Mouse (Mus musculus): Measurements from ENCODE around the gene Atp6v0e2. TPM values are rescaled to one million over a fixed set of nuclear protein-coding genes. Genes with fewer than 3 reads are reported as not detected.
A peak's percentile ranks its signal among the peaks of the same experiment; 100 is the strongest.

Gene Atp6v0e2
- total RNA-seq, 2 experiments from 2014 or later, result 14.0 to 16.4 TPM

DNA sequence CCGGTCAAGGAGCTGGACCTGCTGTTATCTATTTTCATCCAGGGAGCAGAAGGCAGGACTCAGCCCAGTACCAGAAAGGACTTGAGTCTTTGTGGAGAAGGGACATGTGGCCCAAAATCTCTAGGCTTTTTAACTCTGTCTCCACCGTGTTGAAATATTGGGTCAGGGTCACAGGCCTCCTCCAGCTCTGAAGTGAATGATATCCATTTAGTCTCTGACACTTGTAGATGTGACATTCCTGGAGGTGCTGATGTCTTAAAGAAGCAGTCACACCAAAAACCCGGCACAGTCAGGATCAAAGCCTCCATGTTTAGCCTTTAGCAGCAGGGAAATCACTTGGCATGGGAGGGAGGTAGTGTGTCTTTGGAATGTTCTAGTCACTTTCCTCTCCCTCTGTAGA, 3.3 kb downstream of the Atp6v0e2 start:
- no peak for DNase-seq

DNA sequence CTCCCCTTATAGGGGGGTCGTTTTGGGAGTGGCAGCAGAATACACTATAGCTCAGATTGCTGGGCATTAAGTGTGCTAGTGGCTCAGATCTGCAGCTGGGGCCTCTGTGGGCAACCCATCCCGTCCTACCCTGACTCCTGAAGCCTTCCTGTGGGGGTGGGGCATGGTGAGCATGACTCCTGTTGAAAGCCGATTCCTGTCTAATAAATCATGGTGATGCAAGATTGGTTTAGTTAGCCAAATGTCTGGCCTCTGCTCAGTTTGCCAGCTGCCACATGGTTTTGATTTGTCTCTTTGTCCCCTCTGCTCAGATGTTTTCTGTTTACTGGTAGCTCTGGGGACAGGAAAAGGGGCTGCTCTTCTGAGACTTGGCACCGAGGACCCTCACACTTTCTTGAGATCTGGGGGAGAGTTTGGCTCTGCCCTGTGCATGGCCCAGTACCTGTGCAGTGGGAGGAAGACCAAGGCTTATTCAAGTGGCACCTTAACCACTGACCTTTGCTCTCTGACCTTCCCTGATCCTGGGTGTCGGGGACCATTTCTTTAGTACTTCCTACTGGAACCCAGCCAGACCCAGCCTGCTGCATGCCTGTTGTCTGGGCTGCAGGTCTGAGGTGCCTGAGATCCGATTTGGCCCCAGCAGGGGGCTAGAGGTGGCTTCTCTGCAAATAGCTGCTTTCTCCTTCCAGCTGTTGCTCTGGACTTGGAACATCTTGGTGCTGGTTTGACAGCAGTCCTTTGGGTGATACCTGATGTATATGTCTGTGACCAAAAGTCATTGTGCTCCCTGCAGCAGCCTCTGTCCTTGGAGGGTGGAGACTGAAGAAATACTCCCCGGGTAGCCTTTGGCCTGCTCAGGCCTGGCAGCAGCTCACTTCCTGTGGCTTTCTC, 4.4 kb downstream of the Atp6v0e2 start:
- DNase-seq, result no peak

DNA sequence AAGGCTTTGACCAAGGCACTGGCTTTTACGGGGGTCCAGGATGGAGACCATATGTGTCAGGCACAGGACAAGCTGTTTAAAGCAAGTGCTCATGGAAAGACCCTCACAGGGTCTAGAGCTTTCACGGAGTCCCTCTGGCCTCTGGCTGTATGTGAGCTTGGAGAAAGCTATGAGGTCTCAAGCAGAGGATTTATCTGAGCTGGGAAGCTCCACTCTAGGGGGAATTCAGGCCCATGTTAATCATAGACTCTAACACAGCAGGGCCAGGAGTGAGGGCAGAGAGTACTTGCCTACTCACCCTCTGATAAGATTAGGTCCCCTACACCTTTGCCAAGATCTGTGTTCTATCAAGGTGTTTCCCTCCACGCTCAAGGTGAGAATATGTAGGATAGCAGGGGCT, 5.2 kb downstream of the Atp6v0e2 start:
- no peak for DNase-seq

DNA sequence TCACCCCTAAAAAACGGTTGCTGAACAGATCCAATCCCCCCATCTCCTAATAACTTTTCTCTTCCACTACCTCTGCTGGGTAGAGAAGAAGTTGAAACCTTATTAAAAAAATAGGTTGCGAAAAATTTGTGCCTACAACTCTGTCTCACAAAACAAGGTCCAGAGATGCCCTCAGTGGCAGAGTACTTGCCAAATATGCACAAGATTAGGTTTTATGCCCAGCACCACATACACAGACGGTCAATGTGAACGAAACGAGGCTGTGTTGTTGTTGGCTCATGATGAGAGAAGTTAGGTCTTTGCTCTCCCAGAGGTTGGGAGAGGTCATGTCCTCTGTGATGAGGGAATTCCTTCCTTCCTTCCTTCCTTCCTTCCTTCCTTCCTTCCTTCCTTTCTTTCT, 7.8 kb downstream of the Atp6v0e2 start:
- no peak for DNase-seq

DNA sequence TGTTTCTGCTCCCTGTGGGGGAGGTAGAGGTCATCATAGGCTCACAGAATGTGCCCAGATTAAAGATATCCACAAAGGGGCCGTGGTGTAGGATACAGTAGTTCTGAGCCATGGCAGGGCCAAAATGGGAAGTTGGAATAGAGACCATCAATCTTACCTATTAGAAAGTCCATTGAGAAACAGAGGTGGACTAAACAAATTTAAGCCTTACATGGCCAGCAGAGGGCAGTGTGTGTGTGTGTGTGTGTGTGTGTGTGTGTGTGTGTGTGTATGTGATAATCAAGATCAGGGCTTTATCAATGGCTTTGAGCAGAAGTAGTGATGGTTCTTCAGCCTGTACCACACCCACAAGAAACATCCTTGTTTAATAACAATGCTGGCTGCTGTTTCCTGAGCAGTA, 8.9 kb downstream of the Atp6v0e2 start:
- peak; percentile 55 for DNase-seq

DNA sequence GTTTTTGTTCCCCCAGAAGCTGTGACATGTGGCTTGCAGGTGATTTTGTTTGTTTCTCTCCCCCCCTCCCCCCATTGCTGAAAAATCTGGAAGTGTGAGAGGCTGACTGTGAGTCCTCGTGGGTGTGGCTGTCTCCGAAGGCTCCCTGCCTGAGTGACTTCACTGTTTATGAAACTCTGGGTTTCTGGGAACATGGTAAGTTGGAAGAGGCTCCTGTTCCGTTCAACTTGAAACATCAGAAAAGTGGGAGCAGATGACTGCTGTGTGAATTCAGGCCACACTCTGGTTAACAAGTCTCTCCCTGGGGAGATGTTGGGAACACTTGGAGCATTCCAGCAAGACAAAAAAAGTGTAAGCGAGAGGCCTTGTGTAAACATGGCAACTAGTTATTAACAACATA, 9.4 kb downstream of the Atp6v0e2 start:
- DNase-seq, result no peak

DNA sequence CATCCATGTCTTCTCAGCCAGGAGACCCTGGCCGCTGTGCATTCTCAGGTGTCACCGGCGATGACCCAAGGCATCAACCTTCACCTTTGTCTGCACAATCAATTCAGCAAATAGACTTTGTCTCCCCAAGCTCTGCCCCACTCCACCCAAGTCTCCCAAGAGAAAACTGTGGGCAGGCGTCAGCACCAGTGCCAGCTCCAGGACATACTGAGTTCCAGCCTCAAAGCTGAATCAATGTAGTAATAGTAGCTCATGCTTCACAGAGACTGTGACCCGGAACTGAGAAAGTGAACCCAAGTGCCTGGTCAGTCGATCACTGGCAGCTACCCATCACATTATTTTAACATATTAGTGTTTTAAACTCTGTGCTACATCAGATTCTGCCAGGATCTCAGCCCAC, 10.9 kb downstream of the Atp6v0e2 start:
- DNase-seq, result no peak

DNA sequence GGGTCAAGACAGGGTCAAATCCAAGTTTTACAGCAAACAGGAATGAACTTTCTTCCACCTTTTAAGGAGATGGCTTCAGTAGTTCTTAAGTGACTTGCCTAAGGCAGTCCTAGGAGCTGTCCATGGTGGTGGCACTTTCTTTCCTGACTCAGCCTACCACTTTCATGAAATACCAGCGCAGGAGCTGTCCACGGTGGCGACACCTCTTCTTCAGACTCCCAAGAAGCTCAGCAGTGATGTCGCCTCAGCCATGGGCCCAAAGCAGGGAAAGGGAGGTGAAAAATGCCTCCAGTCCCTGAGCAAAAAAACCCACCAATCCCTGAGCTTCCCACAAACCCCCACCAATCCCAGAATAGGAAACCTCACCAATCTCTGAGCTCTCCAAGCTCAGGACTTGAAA, 15.5 kb downstream of the Atp6v0e2 start:
- DNase-seq, result no peak

DNA sequence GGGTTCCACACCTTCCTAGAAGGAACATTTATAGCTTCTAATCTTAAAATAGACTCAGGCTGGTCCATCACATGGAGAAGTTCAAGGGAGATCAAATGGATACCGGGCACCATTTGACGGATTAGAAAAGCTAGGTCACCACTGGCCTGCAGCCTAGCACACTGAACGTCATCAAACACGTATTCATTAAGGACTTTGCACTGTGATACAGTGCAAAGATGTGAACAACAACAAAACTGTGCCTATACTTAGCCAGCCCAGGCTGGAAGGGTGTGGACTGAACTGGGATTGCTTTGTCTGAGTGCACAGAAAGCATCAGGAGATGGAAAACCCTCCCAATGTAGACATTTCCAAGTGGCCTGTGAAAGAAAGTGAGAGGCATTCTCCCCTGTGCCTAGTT, 16.4 kb downstream of the Atp6v0e2 start:
- no peak for DNase-seq

DNA sequence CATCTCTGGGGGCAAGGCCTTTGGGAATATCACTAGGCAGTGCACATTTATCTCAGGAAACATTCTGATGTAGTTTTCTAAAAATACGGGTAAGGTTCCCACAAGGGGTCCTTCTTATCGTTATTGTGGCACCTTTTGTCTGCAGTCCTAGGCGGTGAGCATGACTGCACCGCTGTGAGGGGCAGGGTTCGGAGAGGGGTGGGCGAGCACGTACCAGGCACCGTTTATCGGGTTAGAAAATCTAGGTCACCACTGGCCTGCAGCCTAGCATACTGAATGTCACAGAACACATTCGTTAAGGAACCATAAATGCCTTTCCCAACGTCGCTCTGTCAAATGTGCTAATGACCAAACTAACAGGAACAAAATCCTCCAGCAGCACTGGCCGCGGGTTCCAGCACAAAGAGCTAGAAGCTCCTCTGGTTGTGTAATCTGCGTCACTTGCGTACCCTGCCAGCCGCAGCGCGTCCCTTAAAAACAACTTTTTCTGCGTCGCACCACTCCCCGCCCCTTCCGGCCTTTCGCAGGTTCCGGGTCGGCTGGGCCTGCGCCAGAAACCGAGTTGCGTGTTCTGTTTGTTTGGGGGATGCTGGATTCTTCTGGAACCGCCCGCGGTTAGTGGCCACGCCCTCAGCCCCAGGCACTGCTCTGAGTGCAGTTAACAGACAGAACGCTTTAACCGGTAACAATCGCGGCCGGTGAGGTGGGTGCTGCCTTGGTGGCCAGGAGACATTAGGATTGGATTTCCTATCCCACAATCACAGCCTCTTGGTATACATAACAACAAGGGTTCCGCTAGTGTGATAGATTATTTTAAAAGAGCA, 17.1 kb downstream of the Atp6v0e2 start, which contains the start of gene Lrrc61:
Gene Lrrc61 (plus strand): TSS at position 517 of the 824 bp plus-strand sequence.
- DNase-seq, result peak; percentile 99

DNA sequence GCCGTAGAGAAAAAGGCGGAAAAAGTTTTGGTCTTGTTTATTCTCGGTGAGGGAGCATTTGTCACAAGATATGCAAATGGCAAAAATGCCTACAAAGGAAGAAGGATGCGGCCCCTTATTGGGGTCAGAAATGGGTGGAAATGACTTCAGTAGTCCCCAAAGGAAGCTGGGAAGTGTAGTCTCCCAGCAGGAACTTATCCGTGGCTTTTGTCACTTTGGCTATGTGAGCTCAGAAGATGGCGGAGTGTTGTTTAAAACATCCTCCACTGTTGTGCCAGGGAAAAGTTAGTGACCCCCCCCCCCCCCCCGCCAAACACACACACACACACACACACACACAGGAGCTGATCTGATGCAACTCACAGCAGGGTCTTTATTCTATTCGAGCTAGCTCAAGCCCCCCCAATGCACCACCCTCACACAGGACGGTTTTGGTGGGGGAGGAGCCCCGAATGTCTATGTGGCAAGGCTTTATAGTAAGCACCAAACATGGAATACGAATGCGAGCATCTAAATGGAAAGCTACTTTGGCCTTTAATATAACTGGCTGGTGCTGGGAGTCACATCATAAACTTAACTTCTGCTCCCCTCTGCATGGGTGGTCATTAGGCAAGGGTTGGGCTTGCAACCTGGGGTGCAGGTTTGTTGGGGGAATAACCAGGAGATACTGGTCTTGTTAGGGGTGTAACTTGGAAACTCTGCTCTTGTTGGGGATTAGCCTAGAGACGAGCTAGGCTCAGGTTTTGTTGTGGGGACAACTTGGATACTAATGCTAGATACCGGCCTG, 17.9 kb downstream of the Atp6v0e2 start:
- peak; percentile 55 for DNase-seq

DNA sequence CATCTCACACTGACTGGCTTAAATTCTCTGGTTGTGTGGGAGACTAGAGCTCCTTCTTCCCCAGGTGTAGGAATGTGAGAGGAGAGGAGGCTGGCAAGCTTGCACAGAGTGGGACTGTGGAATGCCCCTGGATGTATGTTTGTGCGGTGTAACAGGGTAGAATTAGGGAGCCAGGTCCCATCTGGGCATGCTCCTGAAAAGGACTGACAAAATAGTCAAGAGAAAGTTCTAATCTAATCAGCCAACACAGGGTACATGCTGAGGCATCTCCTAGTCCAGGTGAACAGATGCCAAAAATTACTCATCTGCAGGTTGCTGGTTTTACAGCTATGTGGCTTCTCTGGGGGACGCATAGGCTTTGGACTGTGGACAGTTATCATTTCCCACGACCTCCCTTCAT, 18.5 kb downstream of the Atp6v0e2 start:
- no peak for DNase-seq

DNA sequence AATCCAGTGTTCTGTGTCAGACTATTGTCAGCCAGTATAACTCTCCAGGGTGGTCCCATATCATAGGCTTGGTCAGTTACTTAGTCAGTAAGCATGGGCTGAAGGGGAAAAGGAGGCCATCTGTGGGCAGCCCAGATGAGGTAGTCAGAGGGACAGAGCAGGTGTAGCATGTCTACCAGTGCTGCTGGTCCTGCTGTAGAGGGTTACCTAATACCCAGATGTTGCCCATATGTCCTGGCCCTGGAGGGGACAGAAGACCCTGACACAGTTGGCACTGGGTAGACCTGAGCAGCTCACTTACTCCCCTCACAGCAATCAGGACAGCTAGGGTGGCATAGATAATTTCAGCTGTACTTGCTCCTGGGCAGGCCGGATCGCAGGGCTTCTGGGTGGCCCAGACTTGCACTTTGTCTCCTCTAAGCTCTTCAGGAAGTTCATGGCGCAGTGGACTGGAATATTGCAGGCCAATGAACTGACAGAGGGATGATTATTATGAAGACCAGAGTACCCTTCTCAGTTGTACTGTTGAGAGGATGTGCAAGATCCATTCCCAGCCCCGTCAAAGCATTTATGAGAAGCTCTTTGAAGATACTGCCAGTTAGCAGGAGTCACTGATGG, 28.4 kb downstream of the Atp6v0e2 start:
- no peak for DNase-seq

DNA sequence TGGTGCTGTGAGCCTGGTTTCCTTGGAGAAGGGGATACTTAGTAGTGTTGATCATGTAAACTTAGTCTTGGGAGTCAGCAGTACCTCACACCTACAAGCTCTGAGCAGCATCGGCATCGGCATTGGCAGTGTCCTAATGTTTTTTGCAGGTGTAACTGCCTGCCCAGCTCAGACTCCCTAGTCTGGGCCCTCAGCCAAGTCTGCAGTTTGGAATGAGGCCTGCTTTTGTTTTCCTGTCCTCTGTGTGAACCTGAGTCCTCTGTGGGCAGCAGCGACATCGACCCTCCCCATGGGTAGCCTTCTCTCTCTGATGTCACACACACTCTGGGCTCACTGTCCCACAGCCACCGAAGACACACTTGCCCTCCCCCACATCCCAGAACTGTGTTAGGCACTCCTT, 28.9 kb downstream of the Atp6v0e2 start:
- peak; percentile 86 for DNase-seq

DNA sequence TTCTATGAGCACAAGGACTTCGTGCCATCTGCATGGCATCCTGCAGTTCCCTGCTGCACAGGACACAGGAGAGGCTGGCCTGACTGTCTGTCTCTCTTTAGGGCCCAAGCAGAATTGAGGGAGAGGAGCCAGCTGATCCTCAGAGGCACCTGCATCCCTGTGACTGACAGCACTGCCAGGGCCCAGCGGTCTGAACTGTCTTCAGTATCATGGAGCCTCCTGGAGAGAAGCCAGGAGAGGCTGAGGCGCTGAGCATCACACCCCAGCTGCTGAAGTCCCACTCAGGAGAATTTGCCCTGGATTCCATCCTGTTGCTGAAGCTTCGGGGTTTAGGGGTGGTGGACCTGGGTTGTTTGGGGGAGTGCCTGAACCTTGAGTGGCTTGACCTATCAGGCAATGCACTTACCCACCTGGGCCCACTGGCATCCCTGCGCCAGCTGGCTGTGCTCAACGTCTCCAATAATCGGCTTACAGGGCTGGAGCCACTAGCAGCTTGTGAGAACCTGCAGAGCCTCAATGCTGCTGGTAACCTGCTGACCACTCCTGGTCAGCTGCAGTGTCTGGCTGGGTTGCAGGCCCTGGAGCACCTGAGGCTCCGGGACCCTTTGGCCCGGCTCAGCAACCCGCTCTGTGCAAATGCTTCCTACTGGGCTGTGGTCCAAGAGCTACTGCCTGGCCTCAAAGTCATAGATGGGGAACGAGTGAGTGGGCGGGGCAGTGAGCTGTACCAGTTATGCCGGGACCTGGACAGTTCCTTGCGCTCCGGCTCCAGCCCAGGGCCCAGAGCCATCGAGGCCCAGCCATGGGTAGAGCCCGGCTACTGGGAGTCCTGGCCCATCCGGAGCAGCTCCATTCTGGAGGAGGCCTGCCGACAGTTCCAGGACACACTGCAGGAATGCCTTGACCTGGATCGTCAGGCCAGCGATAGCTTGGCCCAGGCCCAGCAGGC, 30.9 kb downstream of the Atp6v0e2 start:
- DNase-seq, result peak; percentile 71

DNA sequence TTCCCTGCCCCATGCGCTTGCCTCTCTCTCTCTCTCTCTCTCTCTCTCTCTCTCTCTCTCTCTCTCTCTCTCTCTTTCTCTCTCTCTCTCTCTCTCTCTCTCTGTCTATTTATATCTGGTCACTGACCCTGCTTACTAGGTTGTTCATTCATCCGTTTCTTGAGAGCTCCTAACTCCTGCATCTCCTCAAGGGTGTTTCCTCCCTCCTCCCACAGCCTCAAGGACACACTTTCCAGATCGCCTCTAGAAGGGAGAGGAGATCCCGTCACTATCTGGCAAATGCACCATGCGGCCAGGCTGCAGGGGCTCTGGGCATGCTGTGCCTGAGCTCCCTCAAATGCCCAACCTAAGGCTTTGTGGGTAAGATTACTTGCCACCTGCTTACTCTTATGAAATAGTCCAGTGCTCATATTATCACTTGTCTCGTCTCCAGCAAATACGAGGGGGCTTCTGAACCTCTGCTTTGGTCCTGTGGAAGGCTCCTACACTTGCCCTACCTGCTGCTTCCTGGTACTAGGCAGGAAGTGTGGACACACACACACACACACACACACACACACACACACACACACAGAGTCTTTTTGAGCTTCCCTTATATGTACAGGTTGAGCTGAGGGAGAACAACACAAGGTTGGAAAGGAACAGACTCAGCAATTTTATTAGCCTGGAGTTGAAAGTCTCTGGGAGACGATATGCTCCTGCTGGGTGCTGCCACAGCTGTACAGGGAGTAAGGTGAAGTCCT, 31.8 kb downstream of the Atp6v0e2 start:
- DNase-seq, result no peak

DNA sequence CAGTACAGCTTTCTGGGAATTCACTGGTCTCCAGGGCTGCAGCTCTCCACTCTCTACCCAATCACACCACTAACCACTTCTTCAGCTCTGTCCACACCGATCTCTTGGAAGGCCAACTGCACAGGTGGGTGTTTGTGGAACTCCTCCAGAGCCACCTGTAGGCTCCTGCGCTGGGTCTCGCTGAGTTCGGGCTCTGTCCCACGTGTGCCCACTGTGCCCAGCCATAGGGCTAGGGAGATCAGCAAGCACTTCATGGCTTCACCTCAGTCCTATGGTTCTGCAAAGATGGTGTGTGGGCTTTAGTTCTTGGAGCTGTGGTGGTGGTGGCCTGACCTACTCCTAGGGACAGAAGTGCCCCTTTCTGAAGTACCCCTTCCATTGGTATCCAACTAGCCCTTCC, 34.6 kb downstream of the Atp6v0e2 start:
- no peak for DNase-seq

DNA sequence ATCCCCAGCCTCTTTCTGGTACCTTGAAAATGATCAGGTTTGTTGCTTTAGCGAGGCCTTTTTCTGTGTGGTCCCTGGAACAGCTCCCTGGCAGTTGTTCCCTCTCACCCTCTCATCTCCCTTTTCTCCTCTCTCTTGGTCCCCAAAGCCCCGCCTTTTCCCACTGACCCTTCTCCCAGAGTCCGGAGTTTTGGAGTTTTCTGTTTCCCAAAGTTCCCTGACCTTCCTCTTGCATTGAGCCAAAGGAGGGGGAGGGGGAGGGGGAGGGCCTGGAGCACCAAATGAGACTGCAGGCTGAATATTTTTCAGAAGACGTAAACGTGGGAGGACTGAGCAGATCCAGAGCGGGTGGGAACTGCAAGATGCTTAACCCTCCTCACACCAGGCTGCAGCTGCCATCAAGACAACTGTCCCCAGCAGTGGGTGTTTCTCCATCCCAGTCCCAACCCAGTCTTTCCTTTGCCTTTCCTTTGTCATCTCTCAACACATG, 35.2 kb downstream of the Atp6v0e2 start, which contains the start of gene Rarres2:
Gene Rarres2 (minus strand): TSS at position 218 of the 490 bp plus-strand sequence.
- DNase-seq, result peak; percentile 67

DNA sequence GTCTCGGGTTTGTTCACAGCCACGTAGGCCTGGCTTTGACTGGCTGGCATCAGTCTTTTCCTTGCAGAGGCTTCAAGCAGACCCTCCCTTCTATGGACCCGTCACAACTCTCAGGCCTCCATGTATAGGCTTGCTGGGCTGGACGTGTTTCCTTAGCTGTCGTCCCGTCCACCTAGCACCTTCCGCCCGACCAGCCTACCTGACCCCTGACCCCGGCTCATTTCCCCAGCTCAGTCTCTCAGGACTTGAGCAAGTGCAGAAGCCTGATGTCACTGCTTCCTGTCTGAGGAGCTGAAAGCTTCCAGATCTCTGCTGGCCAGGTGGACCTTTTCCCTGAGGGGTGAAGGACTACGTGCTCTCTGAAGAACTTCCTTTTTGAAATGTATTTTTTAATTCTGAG, 35.9 kb downstream of the Atp6v0e2 start:
- DNase-seq, result peak; percentile 60

DNA sequence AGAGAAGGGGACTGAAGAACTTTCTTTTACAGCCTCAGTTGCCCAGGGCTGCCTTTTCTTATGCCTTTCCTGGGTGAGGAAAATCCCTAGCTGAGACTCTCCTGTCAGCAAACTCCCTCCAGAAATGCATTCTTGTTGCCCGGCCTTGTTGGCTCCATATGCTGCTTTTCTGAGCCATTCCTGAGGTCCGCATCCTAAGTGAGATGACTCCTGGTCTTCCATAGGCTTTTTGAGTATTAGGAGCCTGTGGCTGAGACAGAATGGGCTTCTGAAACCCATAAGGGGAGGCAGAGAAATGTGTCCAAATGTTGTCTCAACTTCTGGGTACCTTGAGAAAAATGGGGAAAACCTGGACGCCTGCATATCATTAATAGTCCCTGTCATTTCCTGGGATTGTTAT, 36.6 kb downstream of the Atp6v0e2 start:
- no peak for DNase-seq

Measured in heart, postnatal 4 days (tissue).